ENCODE assay signal across 7 mouse cellular contexts in the genomic region with DNA sequence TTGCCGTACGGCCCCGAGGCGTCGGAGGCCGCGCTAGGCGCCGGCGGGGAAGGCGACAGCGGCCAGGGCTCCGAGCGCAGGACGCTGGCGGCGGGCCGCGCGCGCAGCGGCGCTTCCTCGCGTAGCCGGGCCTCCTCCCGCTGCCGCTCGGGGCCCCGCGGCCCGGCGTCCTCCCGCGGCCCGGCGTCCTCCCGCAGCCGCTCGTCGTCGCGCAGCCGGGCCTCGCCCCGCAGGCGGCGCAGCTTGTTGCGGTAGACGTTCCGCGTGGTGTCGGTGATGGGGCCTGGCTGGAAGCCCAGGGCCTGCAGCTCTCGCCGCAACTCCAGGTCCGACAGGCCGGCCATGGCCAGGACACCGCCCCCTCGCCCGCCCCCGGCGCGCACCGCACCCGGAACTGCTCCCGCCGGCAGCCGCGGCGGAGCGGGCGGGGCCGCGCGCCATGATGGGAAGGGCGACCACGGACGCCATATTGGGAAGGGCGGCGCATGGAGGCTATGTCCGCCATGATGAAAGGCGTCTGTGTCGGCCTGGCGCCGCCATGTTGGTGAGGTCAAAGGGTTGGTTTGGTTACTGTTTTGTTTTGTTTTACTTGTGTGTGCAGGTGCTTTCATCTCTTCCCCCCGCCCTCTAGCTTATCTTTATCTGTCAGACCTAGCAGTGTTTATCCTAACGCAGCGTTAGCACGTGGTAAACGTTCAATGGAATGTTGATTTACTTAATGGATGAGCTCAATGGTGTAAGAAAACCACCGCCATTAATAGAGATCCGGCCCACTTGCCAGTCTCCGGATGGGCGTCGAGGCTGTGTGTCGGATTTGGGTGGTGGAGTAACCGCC. TPM values are rescaled to one million over a fixed set of nuclear protein-coding genes. Genes with fewer than 3 reads are reported as not detected.
DNase-seq lines count a peak whose midpoint lies in the region; ATAC-seq lines count a peak whose summit lies in the region.

A gene (minus strand): TSS at position 395 of the 835 bp plus-strand sequence.

- H3K27ac ChIP-seq in intestine, embryonic 16.5 days (ENCODE audit: low read length): peak within 1 kb of the TSS; percentile 96
- H3K27ac ChIP-seq in midbrain, embryonic 11.5 days (ENCODE audit: low read depth, low read length): peak within 1 kb of the TSS; percentile 92

- intact Hi-C loops in gastrocnemius, postnatal 36 days (cut with DNase I): loop anchor here (10.0 kb wide), 1 partner anchor 269 kb away; a partner anchor contains a TSS
- intact Hi-C loops in left cerebral cortex, postnatal 36 days (cut with DNase I): loop anchor here (2.0 kb wide), 1 partner anchor 71 kb away; a partner anchor contains a TSS

- H3K4me1 ChIP-seq in intestine, embryonic 16.5 days (ENCODE audit: control insufficient read depth, insufficient read depth, low read length): peaks cover 31% of the 10 kb centered on the region
- H3K4me1 ChIP-seq in midbrain, embryonic 11.5 days (ENCODE audit: control insufficient read depth, insufficient read depth, low read length): peaks cover 12% of the 10 kb centered on the region

- peaks cover 3% of the 10 kb centered on the region; the same call in 1 of the 2 replicates for H3K36me3 ChIP-seq in intestine, embryonic 16.5 days (ENCODE audit: control insufficient read depth, insufficient read depth, low read length)
- peaks cover 5% of the 10 kb centered on the region for H3K36me3 ChIP-seq in midbrain, embryonic 11.5 days (ENCODE audit: control insufficient read depth, insufficient read depth, low read length)

- ATAC-seq in intestine, embryonic 16.5 days: peak; percentile 94
- peak; percentile 90 for ATAC-seq in midbrain, embryonic 11.5 days (ENCODE audit: low FRiP score)

- peak; percentile 99 for DNase-seq in adrenal gland, adult 2 months
- peak; percentile 93 for DNase-seq in embryo, embryonic 11.5 days (ENCODE audit: low read depth, low spot score)
- DNase-seq in gastrocnemius, postnatal 36 days: peak; percentile 95 to 97
- DNase-seq in left cerebral cortex, postnatal 36 days (ENCODE audit: low spot score in 2 of 2): peak; percentile 96 to 97
- peak; percentile 99 for DNase-seq in midbrain, embryonic 11.5 days (ENCODE audit: low spot score, missing footprints)
- DNase-seq in skeletal muscle tissue, adult 2 months (ENCODE audit: low read depth, low spot score): peak; percentile 93

- no peaks in the 10 kb centered on the region for H3K9me3 ChIP-seq in intestine, embryonic 16.5 days (ENCODE audit: control insufficient read depth, low read length)
- H3K9me3 ChIP-seq in midbrain, embryonic 11.5 days (ENCODE audit: control insufficient read depth, low read length): no peaks in the 10 kb centered on the region

- WGBS in intestine, embryonic 16.5 days: 3% methylated on average over 97 of the region's 97 CpGs
- 5% methylated on average over 70 of the region's 97 CpGs for WGBS in midbrain, embryonic 11.5 days

- H3K4me3 ChIP-seq in intestine, embryonic 16.5 days (ENCODE audit: low read length): peak within 1 kb of the TSS; percentile 94
- peak within 1 kb of the TSS; percentile 98 for H3K4me3 ChIP-seq in midbrain, embryonic 11.5 days (ENCODE audit: low read depth, low read length)

- no peaks in the 10 kb centered on the region for H3K27me3 ChIP-seq in intestine, embryonic 16.5 days (replicated peaks; ENCODE audit: control insufficient read depth, insufficient read depth, low read length)
- H3K27me3 ChIP-seq in midbrain, embryonic 11.5 days (ENCODE audit: control insufficient read depth, insufficient read depth, low read length): no peaks in the 10 kb centered on the region

- H3K4me2 ChIP-seq in intestine, embryonic 16.5 days (ENCODE audit: low read depth, low read length): peak within 1 kb of the TSS; percentile 93
- H3K4me2 ChIP-seq in midbrain, embryonic 11.5 days: peak within 1 kb of the TSS; percentile 94

- H3K9ac ChIP-seq in intestine, embryonic 16.5 days (ENCODE audit: low read depth, low read length): peak within 1 kb of the TSS; percentile 95
- peak within 1 kb of the TSS; percentile 99 for H3K9ac ChIP-seq in midbrain, embryonic 11.5 days (ENCODE audit: low read length)

RNA-seq across cellular contexts. Expression of the gene that starts here (rescaled TPM):
- total RNA-seq in adrenal gland, adult 2 months (2021): 10 to 100 TPM; 53.3 to 56.3 TPM
- 152 and 185 TPM in 2 replicates for polyA plus RNA-seq in adrenal gland, adult 2 months (2012; rRNA removed)
- total RNA-seq in gastrocnemius, postnatal 36 days (2021): 10 to 100 TPM; 17.8 to 20.4 TPM
- polyA plus RNA-seq in intestine, embryonic 16.5 days (2015; fragmentation: Nextera tagmentation; extraction: Ambion mirVana): 4.9 and 5.4 TPM in 2 replicates
- total RNA-seq in left cerebral cortex, postnatal 36 days (2021): 10 to 100 TPM; 41.6 to 44.2 TPM
- polyA plus RNA-seq in midbrain, embryonic 11.5 days (2014; fragmentation: Nextera tagmentation; extraction: Ambion mirVana): 13.2 and 16.3 TPM in 2 replicates

Comparison
In these comparisons a context has a peak if more than half of its experiments do, and no peak if none do; other contexts are left out.
1. Peak in every context shown above with its lines: DNase-seq, ATAC-seq, H3K4me3 ChIP-seq and H3K27ac ChIP-seq.